Comparison of ENCODE assay signal across 9 mouse cellular contexts in the genomic region with DNA sequence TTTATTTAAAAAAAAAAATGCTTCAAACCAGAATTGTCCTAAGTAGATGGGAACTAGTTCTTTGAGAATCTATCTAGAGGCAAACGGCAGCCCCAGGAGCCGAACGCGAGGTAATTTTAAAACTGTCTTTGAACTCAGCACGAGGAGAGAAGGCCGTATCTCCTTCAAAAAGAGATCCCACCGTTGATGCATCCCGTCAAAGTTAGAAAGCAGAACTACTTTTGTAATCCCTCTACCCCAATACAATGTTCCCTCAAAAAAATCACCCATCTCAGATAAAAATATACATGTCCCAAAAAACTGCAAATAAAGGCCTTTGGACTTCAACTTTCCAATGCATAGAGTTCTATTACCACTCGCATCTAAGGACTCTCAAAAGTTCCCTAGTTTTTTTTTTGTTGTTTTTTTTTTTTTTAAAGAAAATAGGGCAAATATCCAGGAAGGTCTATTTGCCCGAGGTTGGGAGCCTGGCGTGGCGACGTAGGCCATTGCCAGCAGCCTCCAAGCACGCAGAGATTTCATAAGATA. TPM values are rescaled to one million over a fixed set of nuclear protein-coding genes. Genes with fewer than 3 reads are reported as not detected.
DNase-seq lines count a peak whose midpoint lies in the region; ATAC-seq lines count a peak whose summit lies in the region.
"Had no signal": no experiment of that assay in that cellular context is flagged by ENCODE, and none has a peak within 500 bp of the region (broad histone marks: within the 10 kb centered on the region; RNA-seq: fewer than 3 reads in every experiment).

No protein-coding gene starts in this region.

- WGBS in heart, embryonic 10.5 days, result 2% methylated on average over 14 of the region's 14 CpGs
- WGBS in forebrain, embryonic 10.5 days, result under 1% methylated on average over 14 of the region's 14 CpGs
- WGBS in liver, embryonic 12.5 days (ENCODE audit: insufficient replicate concordance), result 4% methylated on average over 14 of the region's 14 CpGs

- peak overlapping the region; percentile 99 for H3K27ac ChIP-seq in heart, embryonic 10.5 days
- H3K27ac ChIP-seq in forebrain, embryonic 10.5 days, result peak overlapping the region; percentile 98
- no peak overlapping the region for H3K27ac ChIP-seq in liver, embryonic 12.5 days

- DNase-seq in heart, embryonic 10.5 days (ENCODE audit: low spot score), result no peak
- no peak for DNase-seq in heart, postnatal 25 days (ENCODE audit: low spot score)
- peak; percentile 3 for DNase-seq in 3T3-L1 (ENCODE audit: low read depth, low spot score)
- DNase-seq in forebrain, embryonic 10.5 days (ENCODE audit: extremely low spot score, low spot score), result no peak
- DNase-seq in adrenal gland, postnatal 4 days (ENCODE audit: low spot score in 2 of 2), result no peak
- no peak for DNase-seq in right cerebral cortex, adult 18-20 months

- H3K27me3 ChIP-seq in heart, embryonic 10.5 days (ENCODE audit: insufficient read depth, poor library complexity, severe bottlenecking), result no peaks in the 10 kb centered on the region
- H3K27me3 ChIP-seq in forebrain, embryonic 10.5 days (ENCODE audit: poor library complexity, severe bottlenecking), result peaks cover 13% of the 10 kb centered on the region
- peaks cover 42% of the 10 kb centered on the region for H3K27me3 ChIP-seq in liver, embryonic 12.5 days (replicated peaks)

- ATAC-seq in liver, embryonic 12.5 days, result no peak
- ATAC-seq in monocyte, adult 5-6 weeks (replicated peaks; ENCODE audit: insufficient number of reproducible peaks, low FRiP score, low TSS enrichment, poor library complexity, severe bottlenecking), result no peak

- H3K4me1 ChIP-seq in heart, embryonic 10.5 days, result peaks cover 53% of the 10 kb centered on the region
- peaks cover 70% of the 10 kb centered on the region for H3K4me1 ChIP-seq in forebrain, embryonic 10.5 days
- H3K4me1 ChIP-seq in liver, embryonic 12.5 days, result peaks cover 58% of the 10 kb centered on the region

- H3K36me3 ChIP-seq in heart, embryonic 10.5 days, result no peaks in the 10 kb centered on the region
- H3K36me3 ChIP-seq in forebrain, embryonic 10.5 days (replicated peaks), result no peaks in the 10 kb centered on the region
- H3K36me3 ChIP-seq in liver, embryonic 12.5 days, result no peaks in the 10 kb centered on the region

- intact Hi-C loops in heart, postnatal 25 days (cut with DNase I), result loop anchor here (5.0 to 10.0 kb wide), 3 partner anchors 44 to 456 kb away; a partner anchor contains a TSS

- peak overlapping the region; percentile 82 for H3K9ac ChIP-seq in liver, embryonic 12.5 days

- peak overlapping the region; percentile 98 for H3K4me3 ChIP-seq in heart, embryonic 10.5 days
- peak overlapping the region; percentile 98 for H3K4me3 ChIP-seq in forebrain, embryonic 10.5 days
- peak overlapping the region; percentile 73 for H3K4me3 ChIP-seq in liver, embryonic 12.5 days

- peak overlapping the region; percentile 98 for H3K4me2 ChIP-seq in liver, embryonic 12.5 days

- H3K9me3 ChIP-seq in heart, embryonic 10.5 days, result no peaks in the 10 kb centered on the region
- no peaks in the 10 kb centered on the region for H3K9me3 ChIP-seq in forebrain, embryonic 10.5 days
- no peaks in the 10 kb centered on the region for H3K9me3 ChIP-seq in liver, embryonic 12.5 days (replicated peaks)

RNA-seq across cellular contexts. Expression of a gene that starts 2.0 kb away (rescaled TPM):
- polyA plus RNA-seq in heart, embryonic 10.5 days (2016; fragmentation: Nextera tagmentation; extraction: Ambion mirVana), result 23.6 and 46.6 TPM in 2 replicates
- 1 to 10 TPM; 1.7 to 1.8 TPM for total RNA-seq in heart, postnatal 25 days (2021)
- polyA plus RNA-seq in forebrain, embryonic 10.5 days (2016; fragmentation: Nextera tagmentation; extraction: Ambion mirVana), result 55.7 and 61.4 TPM in 2 replicates
- polyA plus RNA-seq in liver, embryonic 12.5 days (2016; fragmentation: Nextera tagmentation; extraction: Ambion mirVana), result 17.8 and 18.5 TPM in 2 replicates
- not detected in 3 replicates for total RNA-seq in monocyte, adult 5-6 weeks (2017)
- 100 to 1,000 TPM; 205 to 210 TPM for total RNA-seq in adrenal gland, postnatal 4 days (2021)
- total RNA-seq: neutrophil, adult 5-6 weeks had no signal

RNA-seq across cellular contexts. Expression of a gene that starts 3.0 kb away (rescaled TPM):
- 60.1 and 75.7 TPM in 2 replicates for polyA plus RNA-seq in heart, embryonic 10.5 days (2016; fragmentation: Nextera tagmentation; extraction: Ambion mirVana)
- total RNA-seq in heart, postnatal 25 days (2021), result 10 to 100 TPM; 24.8 to 36.1 TPM
- 125 and 133 TPM in 2 replicates for polyA plus RNA-seq in forebrain, embryonic 10.5 days (2016; fragmentation: Nextera tagmentation; extraction: Ambion mirVana)
- 23.1 and 24.1 TPM in 2 replicates for polyA plus RNA-seq in liver, embryonic 12.5 days (2016; fragmentation: Nextera tagmentation; extraction: Ambion mirVana)
- 34.8 to 40.1 TPM (median 35.2 TPM) in 3 replicates for total RNA-seq in monocyte, adult 5-6 weeks (2017)
- 10 to 100 TPM; 86.7 to 94.1 TPM for total RNA-seq in adrenal gland, postnatal 4 days (2021)

Comparison
In these comparisons a context has a peak if more than half of its experiments do, and no peak if none do; other contexts are left out.
1. RNA of a gene that starts 2.0 kb away (total RNA-seq): 205 to 210 TPM in adrenal gland, postnatal 4 days; 1.7 to 1.8 TPM in heart, postnatal 25 days and not detected in monocyte, adult 5-6 weeks; every median in the first group is over 10 times any median in the second.
2. Peak in every context shown above with its lines, with median percentiles within 50 percentile points of each other: H3K4me3 ChIP-seq.